ENCODE assay signal across 8 mouse cellular contexts in the genomic region with DNA sequence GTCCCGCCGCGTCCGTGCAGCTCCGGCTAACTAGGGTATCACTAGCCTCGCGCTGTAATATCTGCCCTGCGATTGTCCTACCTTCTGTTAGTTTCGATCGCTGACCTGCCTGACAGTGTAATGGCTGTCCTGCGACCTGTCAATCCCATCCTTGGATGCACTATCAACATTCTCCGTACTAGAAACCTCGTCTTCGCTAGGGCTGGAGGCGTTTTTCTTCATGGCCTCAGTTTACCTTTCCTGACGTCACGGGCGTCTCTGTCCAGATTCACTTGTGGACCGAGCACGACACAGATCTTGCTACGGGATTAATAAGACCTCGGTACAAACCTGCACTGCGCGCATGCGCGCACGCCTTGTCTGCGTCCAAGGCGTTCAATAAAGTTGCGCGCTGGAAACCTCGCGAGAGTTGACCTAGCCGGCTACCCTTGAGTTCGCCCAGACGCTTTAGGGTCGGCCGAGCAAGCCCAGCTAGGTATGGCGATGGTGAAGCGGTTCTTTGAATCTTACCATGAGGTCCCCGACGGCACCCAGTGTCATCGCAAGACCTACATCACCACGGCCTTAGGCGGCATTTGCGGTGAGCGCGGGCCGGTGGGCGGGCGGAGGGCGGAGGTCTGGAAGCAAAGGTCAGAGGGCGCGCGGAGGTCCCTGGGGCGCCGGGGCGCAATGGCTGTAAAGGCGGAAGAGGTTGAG. TPM values are rescaled to one million over a fixed set of nuclear protein-coding genes. Genes with fewer than 3 reads are reported as not detected.
DNase-seq lines count a peak whose midpoint lies in the region; ATAC-seq and TF ChIP-seq lines count a peak whose summit lies in the region.

Gene Ndufa11, plus strand, starts transcription at position 405 of the 696 bp plus-strand sequence.
Gene Vmac, minus strand, starts transcription at position 660 of the 696 bp plus-strand sequence.

- H3K36me3 ChIP-seq in kidney, embryonic 14.5 days (ENCODE audit: control insufficient read depth, insufficient read depth, low read length): peaks cover 23% of the 10 kb centered on the region
- H3K36me3 ChIP-seq in limb, embryonic 15.5 days: peaks cover 21% of the 10 kb centered on the region

- under 1% methylated on average over 59 of the region's 59 CpGs for WGBS in kidney, embryonic 14.5 days
- WGBS in limb, embryonic 15.5 days: under 1% methylated on average over 59 of the region's 59 CpGs

- no peaks in the 10 kb centered on the region for H3K27me3 ChIP-seq in kidney, embryonic 14.5 days (ENCODE audit: control insufficient read depth, insufficient read depth, low read length)
- H3K27me3 ChIP-seq in limb, embryonic 15.5 days: no peaks in the 10 kb centered on the region

- H3K4me2 ChIP-seq in kidney, embryonic 14.5 days (replicated peaks; ENCODE audit: low read depth, low read length): peak within 1 kb of the TSS; percentile 77
- H3K4me2 ChIP-seq in limb, embryonic 15.5 days: peak within 1 kb of the TSS; percentile 85

- peak within 1 kb of the TSS; percentile 58 for H3K27ac ChIP-seq in bone marrow macrophage, adult 2 months (ENCODE audit: insufficient read depth, low read depth, low read length)
- H3K27ac ChIP-seq in embryonic fibroblast, embryonic 13.5 days (ENCODE audit: insufficient read depth, low read length): peak within 1 kb of the TSS; percentile 48; the same call in 1 of the 2 replicates
- peak within 1 kb of the TSS; percentile 73 for H3K27ac ChIP-seq in kidney, embryonic 14.5 days (ENCODE audit: low read depth, low read length)
- peak within 1 kb of the TSS; percentile 89 for H3K27ac ChIP-seq in limb, embryonic 15.5 days

- DNase-seq in A20 (ENCODE audit: low read depth, low spot score): peak; percentile 99
- DNase-seq in heart, adult 9 months (ENCODE audit: low spot score in 2 of 2): peak; percentile 86 to 94
- peak; percentile 57 to 86 for DNase-seq in monocyte, adult 2 months (ENCODE audit: low read depth in 1 of 2, low spot score in 2 of 2)
- peak; percentile 87 to 92 for DNase-seq in spleen, postnatal 36 days (ENCODE audit: low spot score in 2 of 2)

- peak within 1 kb of the TSS; percentile 86 for H3K4me3 ChIP-seq in bone marrow macrophage, adult 2 months (ENCODE audit: insufficient read depth, low read length)
- H3K4me3 ChIP-seq in embryonic fibroblast, embryonic 13.5 days (ENCODE audit: insufficient read depth, low read length): peak within 1 kb of the TSS; percentile 62
- H3K4me3 ChIP-seq in kidney, embryonic 14.5 days (ENCODE audit: low read length): peak within 1 kb of the TSS; percentile 84
- H3K4me3 ChIP-seq in limb, embryonic 15.5 days: peak within 1 kb of the TSS; percentile 83

- H3K4me1 ChIP-seq in bone marrow macrophage, adult 2 months (ENCODE audit: control insufficient read depth, insufficient read depth, low read length): peaks cover 10% of the 10 kb centered on the region
- H3K4me1 ChIP-seq in embryonic fibroblast, embryonic 13.5 days (ENCODE audit: control insufficient read depth, insufficient read depth, low read length): no peaks in the 10 kb centered on the region; the same call in 1 of the 2 replicates
- H3K4me1 ChIP-seq in kidney, embryonic 14.5 days (ENCODE audit: control insufficient read depth, insufficient read depth, low read length): peaks cover 12% of the 10 kb centered on the region
- H3K4me1 ChIP-seq in limb, embryonic 15.5 days: peaks cover 60% of the 10 kb centered on the region

- peak within 1 kb of the TSS; percentile 82 for H3K9ac ChIP-seq in kidney, embryonic 14.5 days (ENCODE audit: low read depth, low read length)
- peak within 1 kb of the TSS; percentile 89 for H3K9ac ChIP-seq in limb, embryonic 15.5 days

- no peaks in the 10 kb centered on the region for H3K9me3 ChIP-seq in kidney, embryonic 14.5 days (ENCODE audit: control insufficient read depth, low read length)
- no peaks in the 10 kb centered on the region for H3K9me3 ChIP-seq in limb, embryonic 15.5 days

- ATAC-seq in kidney, embryonic 14.5 days (ENCODE audit: low FRiP score, low TSS enrichment): peak; percentile 73
- peak; percentile 50 for ATAC-seq in limb, embryonic 15.5 days (ENCODE audit: insufficient number of reproducible peaks, low FRiP score, low TSS enrichment, low read depth)

- no peak for TF ChIP-seq CTCF in bone marrow macrophage, adult 2 months (IDR thresholded peaks at IDR 0.05; ENCODE audit: low read depth, low read length)
- no peak for TF ChIP-seq CTCF in embryonic fibroblast, embryonic 13.5 days (IDR thresholded peaks at IDR 0.05; ENCODE audit: borderline replicate concordance, insufficient read depth, low read length)

- TF ChIP-seq POLR2A in bone marrow macrophage, adult 2 months (IDR thresholded peaks at IDR 0.05; ENCODE audit: borderline replicate concordance, low read depth, low read length): no peak
- peak; percentile 96 for TF ChIP-seq POLR2A in embryonic fibroblast, embryonic 13.5 days (IDR thresholded peaks at IDR 0.05; ENCODE audit: low read depth, low read length)

RNA-seq across cellular contexts. Expression of gene Ndufa11, which starts in this region (rescaled TPM):
- polyA plus RNA-seq in bone marrow macrophage, adult 2 months (2012; ENCODE audit: insufficient read depth, insufficient read length, missing spikeins): 75.1 and 96.1 TPM in 2 replicates
- polyA plus RNA-seq in embryonic fibroblast, embryonic 13.5 days (2011; ENCODE audit: insufficient read length, low read depth, missing spikeins): 114 and 127 TPM in 2 replicates
- 447 and 572 TPM in 2 replicates for polyA plus RNA-seq in kidney, embryonic 14.5 days (2014; fragmentation: Nextera tagmentation; extraction: Ambion mirVana)
- 370 and 405 TPM in 2 replicates for polyA plus RNA-seq in limb, embryonic 15.5 days (2015; fragmentation: Nextera tagmentation; extraction: Ambion mirVana)

RNA-seq across cellular contexts. Expression of gene Vmac, which starts in this region (rescaled TPM):
- polyA plus RNA-seq in bone marrow macrophage, adult 2 months (2012; ENCODE audit: insufficient read depth, insufficient read length, missing spikeins): 11.0 and 13.7 TPM in 2 replicates
- polyA plus RNA-seq in embryonic fibroblast, embryonic 13.5 days (2011; ENCODE audit: insufficient read length, low read depth, missing spikeins): 15.0 and 15.1 TPM in 2 replicates
- polyA plus RNA-seq in kidney, embryonic 14.5 days (2014; fragmentation: Nextera tagmentation; extraction: Ambion mirVana): 17.6 and 23.6 TPM in 2 replicates
- 18.1 and 18.2 TPM in 2 replicates for polyA plus RNA-seq in limb, embryonic 15.5 days (2015; fragmentation: Nextera tagmentation; extraction: Ambion mirVana)

Comparison
In these comparisons a context has a peak if more than half of its experiments do, and no peak if none do; other contexts are left out.
1. Peak in every context shown above with its lines: DNase-seq, ATAC-seq, H3K4me3 ChIP-seq and H3K27ac ChIP-seq.